In the genomic region with DNA sequence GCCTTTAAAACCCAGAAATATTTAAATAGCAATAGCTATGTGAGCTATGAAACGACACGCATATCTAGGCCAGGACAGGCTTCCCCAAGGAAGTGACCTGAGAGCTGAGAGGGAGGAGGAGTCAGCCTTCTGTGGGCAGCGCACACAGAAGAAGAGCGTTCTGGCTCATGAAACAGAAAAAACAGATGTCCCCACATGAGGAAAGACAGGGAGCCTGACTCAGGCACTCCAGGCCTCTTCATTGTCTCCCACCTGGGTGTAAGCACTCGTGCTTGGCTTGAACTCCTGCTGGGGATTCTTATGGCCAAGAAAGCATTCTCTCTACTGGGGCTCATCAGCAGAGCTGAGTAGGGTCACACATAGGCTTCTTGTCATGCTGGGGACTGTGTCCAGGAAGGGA, we compare ENCODE assay signal across 10 mouse cellular contexts. TPM values are rescaled to one million over a fixed set of nuclear protein-coding genes. Genes with fewer than 3 reads are reported as not detected.
A peak's percentile ranks its signal among the peaks of the same experiment; 100 is the strongest.
DNase-seq lines count a peak whose midpoint lies in the region; ATAC-seq and TF ChIP-seq lines count a peak whose summit lies in the region.
"Had no signal": no experiment of that assay in that cellular context is flagged by ENCODE, and none has a peak within 500 bp of the region (broad histone marks: within the 10 kb centered on the region; RNA-seq: fewer than 3 reads in every experiment).

No protein-coding gene starts in this region.

- no peak for DNase-seq in left cerebral cortex, adult 2 months (ENCODE audit: extremely low spot score in 1 of 2, low spot score in 2 of 2)
- no peak for DNase-seq in left cerebral cortex, postnatal 10 days (ENCODE audit: extremely low spot score in 1 of 2, low spot score in 2 of 2)
- DNase-seq in heart, adult 8-10 months (ENCODE audit: low spot score) = peak; percentile 51
- no peak for DNase-seq in cerebellum, postnatal 10 days
- no peak for DNase-seq in right cerebral cortex, postnatal 4 days
- DNase-seq: cerebellum, adult 18-20 months; kidney, postnatal 14 days had no signal

- peak; percentile 59 for ATAC-seq in intestine, embryonic 16.5 days

- no peaks in the 10 kb centered on the region for H3K36me3 ChIP-seq in intestine, embryonic 16.5 days (ENCODE audit: control insufficient read depth, insufficient read depth, low read length)
- H3K36me3 ChIP-seq in small intestine, adult 2 months (ENCODE audit: control insufficient read depth, insufficient read depth, low read length) = no peaks in the 10 kb centered on the region

- H3K9me3 ChIP-seq in intestine, embryonic 16.5 days (ENCODE audit: control insufficient read depth, low read length) = no peaks in the 10 kb centered on the region

- no peak overlapping the region for H3K4me2 ChIP-seq in intestine, embryonic 16.5 days (ENCODE audit: low read depth, low read length)

- H3K4me3 ChIP-seq in left cerebral cortex, adult 2 months = no peak overlapping the region
- H3K4me3 ChIP-seq in intestine, embryonic 16.5 days (ENCODE audit: low read length) = no peak overlapping the region
- no peak overlapping the region for H3K4me3 ChIP-seq in small intestine, adult 2 months (ENCODE audit: low read depth, low read length)

- H3K4me1 ChIP-seq in intestine, embryonic 16.5 days (ENCODE audit: control insufficient read depth, insufficient read depth, low read length) = peaks cover 7% of the 10 kb centered on the region
- H3K4me1 ChIP-seq in small intestine, adult 2 months (ENCODE audit: control insufficient read depth, insufficient read depth, insufficient read length, low read length) = no peaks in the 10 kb centered on the region

- H3K9ac ChIP-seq in intestine, embryonic 16.5 days (ENCODE audit: low read depth, low read length) = no peak overlapping the region

- intact Hi-C loops in left cerebral cortex, adult 2 months (cut with DNase I) = no loop called here
- intact Hi-C loops in left cerebral cortex, postnatal 10 days (cut with DNase I) = no loop called here

- no peaks in the 10 kb centered on the region for H3K27me3 ChIP-seq in intestine, embryonic 16.5 days (replicated peaks; ENCODE audit: control insufficient read depth, insufficient read depth, low read length)
- no peaks in the 10 kb centered on the region for H3K27me3 ChIP-seq in small intestine, adult 2 months (ENCODE audit: control insufficient read depth, insufficient read depth, low read length)

- no peak for TF ChIP-seq CTCF in left cerebral cortex, adult 2 months (IDR thresholded peaks at IDR 0.05)
- no peak for TF ChIP-seq CTCF in small intestine, adult 2 months (IDR thresholded peaks at IDR 0.05; ENCODE audit: extremely low read depth, insufficient read length, insufficient replicate concordance, low read depth, low read length)

- no peak for TF ChIP-seq POLR2A in small intestine, adult 2 months (IDR thresholded peaks at IDR 0.05; ENCODE audit: low read depth, low read length)

- peak overlapping the region; percentile 53; the same call in 1 of the 2 replicates for H3K27ac ChIP-seq in left cerebral cortex, adult 2 months
- no peak overlapping the region for H3K27ac ChIP-seq in intestine, embryonic 16.5 days (ENCODE audit: low read length)
- 0 out of 2 replicates have a peak overlapping the region, but pooled peaks have one; percentile 37 for H3K27ac ChIP-seq in small intestine, adult 2 months (ENCODE audit: insufficient read depth, low read depth, low read length)
- H3K27ac ChIP-seq: macrophage had no signal

- 31% methylated on average over 5 of the region's 5 CpGs for WGBS in intestine, embryonic 16.5 days
- WGBS in small intestine, adult 2 months = 53% methylated on average over 5 of the region's 5 CpGs

RNA-seq across cellular contexts. Expression of a gene that starts 10.3 kb away (rescaled TPM):
- 10 to 100 TPM; 50.5 to 51.8 TPM for total RNA-seq in left cerebral cortex, adult 2 months (2021)
- 10 to 100 TPM; 47.4 to 51.7 TPM for total RNA-seq in left cerebral cortex, postnatal 10 days (2021)
- 10 to 100 TPM in 2 of 4 experiments, 1 to 10 TPM in 2; 5.3 to 10.6 (median 10.3) TPM for total RNA-seq in heart, adult 8-10 months (2022)
- 15.0 and 15.2 TPM in 2 replicates for polyA plus RNA-seq in intestine, embryonic 16.5 days (2015; fragmentation: Nextera tagmentation; extraction: Ambion mirVana)
- 0.65 and 0.86 TPM in 2 replicates for polyA plus RNA-seq in small intestine, adult 2 months (2012; rRNA removed)

RNA-seq across cellular contexts. Expression of a gene that starts 37.9 kb away (rescaled TPM):
- total RNA-seq in left cerebral cortex, adult 2 months (2021) = not detected
- total RNA-seq in left cerebral cortex, postnatal 10 days (2021) = not detected
- total RNA-seq in heart, adult 8-10 months (2022) = not detected
- polyA plus RNA-seq in intestine, embryonic 16.5 days (2015; fragmentation: Nextera tagmentation; extraction: Ambion mirVana) = 0.10 TPM in 1 of 2 replicates, not detected in the other
- polyA plus RNA-seq in small intestine, adult 2 months (2012; rRNA removed) = not detected in 2 replicates
- polyA plus RNA-seq: macrophage had no signal

Comparison
In these comparisons a context has a peak if more than half of its experiments do, and no peak if none do; other contexts are left out.
1. RNA of a gene that starts 10.3 kb away (total RNA-seq): 50.5 to 51.8 TPM in left cerebral cortex, adult 2 months and 47.4 to 51.7 TPM in left cerebral cortex, postnatal 10 days; 5.3 to 10.6 TPM in heart, adult 8-10 months; every median in the first group is over 4 times any median in the second.